Mouse (Mus musculus) CH12.LX (cell line): ENCODE measurements around the gene Myl7. TPM values are rescaled to one million over a fixed set of nuclear protein-coding genes. Genes with fewer than 3 reads are reported as not detected.

Source experiments
- DNase-seq: peaks from one replicate; pipeline ENCODE4 v3.0.0-alpha.2; 2013; ENCODE audit errors: extremely low read depth
- H3K27ac ChIP-seq: 2 replicates; pipeline ENCODE4 v1.5.1; 2012; ENCODE audit warnings: low read depth, mild to moderate bottlenecking, control low read depth, moderate library complexity; ENCODE audit not compliant: insufficient read depth
- H3K27me3 ChIP-seq: replicated peaks from 2 replicates; pipeline ENCODE3; 2012; ENCODE audit warnings: inconsistent platforms
- H3K36me3 ChIP-seq, 2 experiments: replicated peaks in 1 of 2; 2 replicates each; pipeline versions ENCODE3 to v1.6.1; 2012; ENCODE audit warnings: inconsistent platforms in 1 of 2, low read length in 1 of 2, mild to moderate bottlenecking in 1 of 2, mixed read lengths in 1 of 2, moderate library complexity in 1 of 2; ENCODE audit not compliant: control insufficient read depth in 1 of 2, insufficient read depth in 1 of 2
- H3K4me1 ChIP-seq, 2 experiments: 2 replicates each; pipeline ENCODE4 v1.6.1; 2012; ENCODE audit warnings: inconsistent platforms in 1 of 2, moderate library complexity in 1 of 2; ENCODE audit not compliant: insufficient read depth in 2 of 2, control insufficient read depth in 1 of 2
- H3K4me2 ChIP-seq: 2 replicates; pipeline ENCODE4 v1.6.1; 2012; ENCODE audit warnings: low read depth, mild to moderate bottlenecking, control low read depth; ENCODE audit not compliant: poor library complexity, insufficient read depth, severe bottlenecking
- H3K4me3 ChIP-seq, 3 experiments: fragments of 150-350 bp in 1 of 3; sonication (generic) in 1 of 3; replicated peaks in 1 of 3; 2 replicates each; pipeline versions ENCODE3 to v1.5.1; 2011 to 2012; ENCODE audit warnings: low read depth in 2 of 3, low read length in 2 of 3, mild to moderate bottlenecking in 2 of 3, moderate library complexity in 2 of 3, control low read depth in 1 of 3, improper control_type of control experiment in 1 of 3, inconsistent platforms in 1 of 3, mixed read lengths in 1 of 3; ENCODE audit not compliant: poor library complexity in 1 of 3
- H3K79me2 ChIP-seq: replicated peaks from 2 replicates; pipeline ENCODE4 v1.6.1; 2012; ENCODE audit warnings: mild to moderate bottlenecking, moderate library complexity; ENCODE audit not compliant: control insufficient read depth, poor library complexity, insufficient read depth, severe bottlenecking; ENCODE audit errors: extremely low read depth
- H3K9ac ChIP-seq: 2 replicates; pipeline ENCODE4 v1.6.1; 2012; ENCODE audit warnings: low read depth, mild to moderate bottlenecking, control low read depth, moderate library complexity; ENCODE audit not compliant: insufficient read depth
- H3K9me3 ChIP-seq: replicated peaks from 2 replicates; pipeline ENCODE3; 2012; ENCODE audit warnings: low read length, inconsistent platforms, mixed read lengths
- BHLHE40 ChIP-seq: IDR thresholded peaks from 2 replicates; pipeline ENCODE4 v1.6.1; 2011; ENCODE audit warnings: mild to moderate bottlenecking, low read depth, low read length, improper control_type of control experiment
- CHD1 ChIP-seq: IDR thresholded peaks from 2 replicates; pipeline ENCODE4 v1.6.1; 2012; ENCODE audit warnings: low read depth, low read length, improper control_type of control experiment, inconsistent platforms
- CHD2 ChIP-seq: IDR thresholded peaks from 2 replicates; pipeline ENCODE4 v1.6.1; 2011; ENCODE audit warnings: low read length, improper control_type of control experiment
- CTCF ChIP-seq, 2 experiments: IDR thresholded peaks in 1 of 2; conservative IDR thresholded peaks in 1 of 2; 2 replicates each; pipeline ENCODE4 v1.5.1; 2011 to 2012; ENCODE audit warnings: low read depth in 2 of 2, low read length in 2 of 2, improper control_type of control experiment in 1 of 2, inconsistent platforms in 1 of 2, mild to moderate bottlenecking in 1 of 2, moderate library complexity in 1 of 2
- E2F4 ChIP-seq: IDR thresholded peaks from 2 replicates; pipeline ENCODE4 v1.6.1; 2011; ENCODE audit warnings: low read depth, low read length, improper control_type of control experiment; ENCODE audit not compliant: insufficient replicate concordance
- ELF1 ChIP-seq: IDR thresholded peaks from 2 replicates; pipeline ENCODE4 v1.6.1; 2014; ENCODE audit warnings: low read depth, mild to moderate bottlenecking, inconsistent platforms, low read length, improper control_type of control experiment
- EP300 ChIP-seq: IDR thresholded peaks from 2 replicates; pipeline ENCODE4 v1.6.1; 2011; ENCODE audit warnings: low read length, improper control_type of control experiment
- GABPA ChIP-seq: IDR thresholded peaks from 2 replicates; pipeline ENCODE4 v1.6.1; 2012; ENCODE audit warnings: low read depth, low read length, improper control_type of control experiment, inconsistent platforms; ENCODE audit not compliant: insufficient replicate concordance
- IRF4 ChIP-seq: IDR thresholded peaks from 2 replicates; pipeline ENCODE4 v1.6.1; 2014; ENCODE audit warnings: low read depth, mild to moderate bottlenecking, inconsistent platforms, low read length, improper control_type of control experiment
- JUN ChIP-seq: IDR thresholded peaks from 2 replicates; pipeline ENCODE4 v1.6.1; 2011; ENCODE audit warnings: low read depth, mild to moderate bottlenecking, low read length, improper control_type of control experiment, moderate library complexity; ENCODE audit not compliant: insufficient read depth
- KAT2A ChIP-seq: IDR thresholded peaks from 2 replicates; pipeline ENCODE4 v1.6.1; 2012; ENCODE audit warnings: low read length, improper control_type of control experiment, inconsistent platforms; ENCODE audit not compliant: insufficient replicate concordance
- MAFK ChIP-seq: IDR thresholded peaks from 2 replicates; pipeline ENCODE4 v1.6.1; 2011; ENCODE audit warnings: low read length, improper control_type of control experiment; ENCODE audit not compliant: insufficient replicate concordance
- MAX ChIP-seq: IDR thresholded peaks from 2 replicates; pipeline ENCODE4 v1.6.1; 2011; ENCODE audit warnings: low read length, improper control_type of control experiment
- MEF2A ChIP-seq: IDR thresholded peaks from 2 replicates; pipeline ENCODE4 v1.6.1; 2014; ENCODE audit warnings: low read depth, mild to moderate bottlenecking, inconsistent platforms, low read length, improper control_type of control experiment, borderline replicate concordance
- MXI1 ChIP-seq: IDR thresholded peaks from 2 replicates; pipeline ENCODE4 v1.6.1; 2011; ENCODE audit warnings: mild to moderate bottlenecking, low read depth, low read length, improper control_type of control experiment
- MYC ChIP-seq: IDR thresholded peaks from 2 replicates; pipeline ENCODE4 v1.6.1; 2011; ENCODE audit warnings: low read depth, mild to moderate bottlenecking, improper control_type of control experiment, low read length
- NELFE ChIP-seq: IDR thresholded peaks from 2 replicates; pipeline ENCODE4 v1.6.1; 2011; ENCODE audit warnings: low read depth, low read length, improper control_type of control experiment
- PAX5 ChIP-seq: IDR thresholded peaks from 2 replicates; pipeline ENCODE4 v1.6.1; 2012; ENCODE audit warnings: low read length, inconsistent platforms, mixed read lengths
- POLR2AphosphoS2 ChIP-seq: IDR thresholded peaks from 2 replicates; pipeline ENCODE4 v1.6.1; 2011; ENCODE audit warnings: low read depth, low read length, improper control_type of control experiment
- RAD21 ChIP-seq: IDR thresholded peaks from 2 replicates; pipeline ENCODE4 v1.6.1; 2011; ENCODE audit warnings: low read depth, mild to moderate bottlenecking, low read length, improper control_type of control experiment, moderate library complexity
- RCOR1 ChIP-seq: conservative IDR thresholded peaks from 2 replicates; pipeline ENCODE4 v1.6.1; 2012; ENCODE audit warnings: low read depth, mild to moderate bottlenecking, inconsistent platforms, low read length, improper control_type of control experiment
- SIN3A ChIP-seq: IDR thresholded peaks from 2 replicates; pipeline ENCODE4 v1.6.1; 2012; ENCODE audit warnings: low read length, improper control_type of control experiment, inconsistent platforms
- SMC3 ChIP-seq: IDR thresholded peaks from 2 replicates; pipeline ENCODE4 v1.6.1; 2011; ENCODE audit warnings: low read depth, low read length, improper control_type of control experiment
- TBP ChIP-seq: conservative IDR thresholded peaks from 2 replicates; pipeline ENCODE4 v1.6.1; 2011; ENCODE audit warnings: low read depth, low read length, improper control_type of control experiment
- UBTF ChIP-seq: IDR thresholded peaks from 2 replicates; pipeline ENCODE4 v1.6.1; 2012; ENCODE audit warnings: low read depth, mild to moderate bottlenecking, inconsistent platforms, low read length, improper control_type of control experiment, moderate library complexity
- USF1 ChIP-seq: IDR thresholded peaks from 2 replicates; pipeline ENCODE4 v1.6.1; 2014; ENCODE audit warnings: low read depth, mild to moderate bottlenecking, inconsistent platforms, low read length, improper control_type of control experiment
- USF2 ChIP-seq: conservative IDR thresholded peaks from 2 replicates; pipeline ENCODE4 v1.6.1; 2011; ENCODE audit warnings: low read depth, low read length, improper control_type of control experiment
- ZC3H11A ChIP-seq: IDR thresholded peaks from 2 replicates; pipeline ENCODE4 v1.6.1; 2012; ENCODE audit warnings: low read depth, mild to moderate bottlenecking, inconsistent platforms, low read length, improper control_type of control experiment
- ZKSCAN1 ChIP-seq: IDR thresholded peaks from 2 replicates; pipeline ENCODE4 v1.6.1; 2012; ENCODE audit warnings: low read depth, inconsistent platforms, low read length, improper control_type of control experiment, borderline replicate concordance
- ZMIZ1 ChIP-seq: IDR thresholded peaks from 2 replicates; pipeline ENCODE4 v1.6.1; 2012; ENCODE audit warnings: low read depth, mild to moderate bottlenecking, inconsistent platforms, low read length, improper control_type of control experiment
- ZNF384 ChIP-seq: IDR thresholded peaks from 2 replicates; pipeline ENCODE4 v1.6.1; 2012; ENCODE audit warnings: low read depth, low read length, improper control_type of control experiment, inconsistent platforms
- dilution Hi-C: fragments of 300-500 bp; cut with MboI; formaldehyde crosslinking; loops from 2 replicates; pipeline ENCODE4 v1.14.3; 2020; ENCODE audit warnings: low sequenced_read_pairs; ENCODE audit not compliant: extremely low pct_unique_long_range_greater_than_20kb, extremely low pct_ligation_motif_present
- in situ Hi-C: fragments of 300-500 bp; cut with MboI; formaldehyde crosslinking; loops from 3 replicates; pipeline ENCODE4 v1.14.3; 2019; ENCODE audit warnings: low sequenced_read_pairs, low pct_ligation_motif_present, low pct_unique_long_range_greater_than_20kb, mixed read lengths
- polyA plus RNA-seq: library from polyadenylated mRNA; unstranded; fragments of >175 nt; gene quantifications from 2 replicates; pipeline ENCODE4 v1.2.1, GENCODE M21; 2012; ENCODE audit warnings: low read depth; ENCODE audit not compliant: insufficient read length
- total RNA-seq, 2 experiments: library from RNA; depleted of rRNA; stranded (reverse); fragments of 300-350 nt in 1 of 2; fragments of >200 nt in 1 of 2; gene quantifications; 2 replicates each; pipeline ENCODE4 v1.2.3; 2012 to 2014

Gene Myl7
- total and polyA plus RNA-seq, 3 experiments, result 0.42 TPM; not detected in 2

- Histone ChIP-seq H3K27me3 (peaks cover 7% of the 10 kb centered on the region), H3K9ac (no peak overlapping the region), H3K4me1 (peaks cover 4 to 5% of the 10 kb centered on the region in 2 experiments), H3K9me3 (peaks cover 2% of the 10 kb centered on the region), H3K36me3 (no peaks in the 10 kb centered on the region), H3K4me2 (no peak overlapping the region), H3K4me3 (no peak overlapping the region), H3K79me2 (no peaks in the 10 kb centered on the region), H3K27ac (no peak overlapping the region)
- DNase-seq, result no peak
- in situ Hi-C loops, result no loop called here
- no peak for TF ChIP-seq ELF1
- TF ChIP-seq IRF4, result no peak
- no peak for TF ChIP-seq MAFK
- no peak for TF ChIP-seq NELFE
- TF ChIP-seq CHD1, result no peak
- TF ChIP-seq RCOR1, result no peak
- dilution Hi-C loops, result no loop called here
Observed at GRCm38 (mm10) chr11:5926696-5927220, 28.2 kb upstream of the Myl7 start.

GRCm38 (mm10) chr11:5924699-5925098 lies 26.1 kb upstream of the Myl7 start:
- Histone ChIP-seq H3K4me1 (peaks cover 0 to 8% of the 10 kb centered on the region in 2 experiments; a peak in 2 of 4 replicates), H3K27me3 (peaks cover 5% of the 10 kb centered on the region), H3K9me3 (peaks cover 2% of the 10 kb centered on the region), H3K36me3 (no peaks in the 10 kb centered on the region), H3K9ac (no peak overlapping the region), H3K4me2 (peak overlapping the region; percentile 35; the same call in 1 of the 2 replicates), H3K4me3 (no peak overlapping the region), H3K27ac (no peak overlapping the region), H3K79me2 (no peaks in the 10 kb centered on the region)
- in situ Hi-C loops (no loop called here), dilution Hi-C loops (no loop called here)
- TF ChIP-seq MAFK (no peak), E2F4 (no peak), MEF2A (no peak), CTCF (conservative IDR thresholded peaks at IDR 0.05 in 1 of 2, IDR thresholded peaks at IDR 0.05 in 1 of 2; ENCODE audit: low read depth in 2 of 2, low read length in 2 of 2) (no peak), ELF1 (no peak), MAX (peak; percentile 80), POLR2AphosphoS2 (no peak), RAD21 (no peak), MYC (peak; percentile 81; the same call in 1 of the 2 replicates), NELFE (no peak), ZNF384 (no peak), ZMIZ1 (no peak), USF1 (peak; percentile 19; the same call in 1 of the 2 replicates), SIN3A (no peak), MXI1 (peak; percentile 33; the same call in 1 of the 2 replicates), ZKSCAN1 (no peak), UBTF (no peak), GABPA (no peak), KAT2A (no peak), TBP (no peak), ZC3H11A (no peak), BHLHE40 (no peak), USF2 (no peak), CHD2 (no peak), IRF4 (0 out of 2 replicates have a peak, but pooled peaks have one; percentile 13), PAX5 (no peak), SMC3 (no peak), JUN (no peak), EP300 (no peak)
- no peak for DNase-seq
